Mouse (Mus musculus) hindbrain, embryonic 10.5 days (tissue): ENCODE measurements around the gene Cobll1. TPM values are rescaled to one million over a fixed set of nuclear protein-coding genes. Genes with fewer than 3 reads are reported as not detected.

Source experiments
- DNase-seq: peaks from one replicate; pipeline ENCODE4 v3.0.0-alpha.2; 2017; ENCODE audit warnings: low spot score
- H3K27ac ChIP-seq: fragments of 300-500 bp; sonication (generic); 2 replicates; pipeline ENCODE4 v1.5.1; 2016; ENCODE audit warnings: mild to moderate bottlenecking, moderate library complexity
- H3K27me3 ChIP-seq: fragments of 300-500 bp; sonication (generic); 2 replicates; pipeline ENCODE4 v1.6.1; 2016; ENCODE audit warnings: mild to moderate bottlenecking; ENCODE audit not compliant: poor library complexity, insufficient read depth, severe bottlenecking
- H3K36me3 ChIP-seq: fragments of 300-500 bp; sonication (generic); 2 replicates; pipeline ENCODE4 v1.6.1; 2016; ENCODE audit warnings: mild to moderate bottlenecking, moderate library complexity
- H3K4me1 ChIP-seq: fragments of 300-500 bp; sonication (generic); replicated peaks from 2 replicates; pipeline ENCODE4 v1.6.1; 2016; ENCODE audit warnings: mild to moderate bottlenecking
- H3K4me3 ChIP-seq: fragments of 300-500 bp; sonication (generic); 2 replicates; pipeline ENCODE4 v1.5.1; 2016; ENCODE audit warnings: mild to moderate bottlenecking, moderate library complexity
- H3K9me3 ChIP-seq: fragments of 300-500 bp; sonication (generic); 2 replicates; pipeline ENCODE4 v1.6.1; 2016; ENCODE audit warnings: mild to moderate bottlenecking, moderate library complexity
- WGBS: fragments of 180-500 bp; shearing (Covaris S2); methylation state at CpG from one replicate; pipeline ENCODE4 v1.1.7; 2016; 5-methylcytosine and 5-hydroxymethylcytosine counted together
- polyA plus RNA-seq: library from polyadenylated mRNA; unstranded; fragments of >200 nt; fragmentation: Nextera tagmentation; extraction: Ambion mirVana; gene quantifications from 2 replicates; pipeline ENCODE4 v1.2.1, GENCODE M21; 2016

Gene Cobll1
- polyA plus RNA-seq, 1 experiment from 2014 or later: 2.5 TPM

DNA sequence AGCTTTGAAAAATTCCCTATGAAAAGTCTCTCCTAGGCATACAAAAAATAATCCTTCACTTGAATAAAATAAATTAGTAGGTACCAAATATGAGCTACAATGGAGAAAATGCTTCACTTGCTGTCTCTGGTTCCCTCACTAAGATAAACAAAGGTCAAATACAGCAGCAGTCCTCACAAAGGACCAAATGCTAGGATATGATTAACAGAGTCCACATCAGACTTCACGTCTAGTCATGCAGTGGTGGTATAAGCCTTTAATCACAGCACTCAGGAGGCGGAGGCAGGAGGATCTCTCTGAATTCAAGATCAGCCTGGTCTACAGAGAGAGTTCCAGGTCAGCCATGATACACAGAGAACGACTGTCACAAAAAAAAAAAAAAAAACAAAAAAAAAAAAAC lies 27.6 kb downstream of the Cobll1 start:
- Histone ChIP-seq H3K27ac (no peak overlapping the region), H3K4me1 (no peaks in the 10 kb centered on the region), H3K36me3 (no peaks in the 10 kb centered on the region), H3K9me3 (no peaks in the 10 kb centered on the region), H3K27me3 (no peaks in the 10 kb centered on the region), H3K4me3 (no peak overlapping the region)
- DNase-seq: no peak
- 85% methylated on average over 3 of the region's 3 CpGs for WGBS

DNA sequence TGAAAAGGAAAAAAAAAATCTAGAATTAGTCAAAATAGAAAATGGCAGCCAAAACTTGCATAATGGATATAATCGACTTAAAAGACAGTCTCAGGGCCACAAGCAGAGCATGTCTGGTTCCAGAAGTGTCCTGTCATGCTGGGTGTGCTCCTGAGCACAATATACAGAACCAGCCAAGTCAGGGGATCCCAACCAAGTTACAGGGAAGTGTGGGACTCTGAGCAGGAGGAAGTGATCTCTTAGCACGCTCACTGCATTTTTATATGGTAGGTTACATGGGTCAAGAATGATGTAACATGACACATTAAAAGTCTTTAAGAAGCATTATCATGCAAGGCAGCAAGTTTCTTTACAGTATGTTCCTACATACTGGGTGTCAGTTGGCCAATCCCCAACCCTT lies 31.5 kb downstream of the Cobll1 start:
- Histone ChIP-seq H3K9me3 (no peaks in the 10 kb centered on the region), H3K27ac (no peak overlapping the region), H3K4me3 (no peak overlapping the region), H3K4me1 (no peaks in the 10 kb centered on the region), H3K27me3 (no peaks in the 10 kb centered on the region), H3K36me3 (no peaks in the 10 kb centered on the region)
- 87% methylated on average over 2 of the region's 2 CpGs for WGBS
- DNase-seq: no peak

DNA sequence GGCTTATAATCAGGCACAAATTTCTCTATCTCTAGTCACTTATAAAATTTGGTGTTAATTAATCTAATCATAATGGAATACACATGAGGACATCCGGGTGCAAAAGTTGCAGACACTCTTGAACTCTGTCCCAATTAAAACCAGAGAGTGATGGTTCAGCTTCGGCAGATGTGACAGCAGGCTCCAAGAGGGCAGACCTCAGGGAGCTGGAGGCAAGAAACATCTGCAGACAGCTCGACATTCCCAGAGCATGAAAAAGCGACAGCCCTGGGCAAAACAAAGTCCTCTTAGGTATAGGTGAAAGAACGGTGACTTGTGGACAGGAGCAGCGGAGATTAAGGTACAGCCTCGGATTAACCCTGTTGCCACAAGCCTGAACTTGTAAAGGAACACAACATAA lies 35.5 kb downstream of the Cobll1 start:
- H3K36me3 ChIP-seq: no peaks in the 10 kb centered on the region
- 69% methylated on average over 7 of the region's 7 CpGs for WGBS
- no peaks in the 10 kb centered on the region for H3K27me3 ChIP-seq
- H3K9me3 ChIP-seq: no peaks in the 10 kb centered on the region
- no peaks in the 10 kb centered on the region for H3K4me1 ChIP-seq
- no peak for DNase-seq
- no peak overlapping the region for H3K4me3 ChIP-seq
- H3K27ac ChIP-seq: no peak overlapping the region

DNA sequence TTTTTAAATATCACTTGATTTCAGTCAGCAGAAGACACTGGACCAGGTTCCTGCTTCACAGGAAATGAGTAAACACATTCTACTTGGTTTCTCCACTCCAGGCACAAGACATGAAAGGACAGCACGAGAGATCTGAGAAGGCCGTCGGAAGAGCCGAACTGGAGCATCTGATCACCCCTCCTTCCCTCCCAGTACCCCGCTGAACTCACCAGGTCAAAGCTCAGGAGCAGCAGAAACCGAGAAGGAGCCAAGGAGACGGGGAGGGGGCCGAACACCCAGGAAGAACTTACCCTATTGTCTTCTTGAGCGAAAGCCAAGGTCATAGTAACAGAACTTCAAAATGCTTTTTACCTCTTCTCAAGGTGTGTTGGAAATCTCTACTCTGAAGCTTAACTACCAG lies 39.5 kb downstream of the Cobll1 start:
- H3K4me1 ChIP-seq: no peaks in the 10 kb centered on the region
- 0 out of 2 replicates have a peak, but pooled peaks cover 5% of the 10 kb centered on the region for H3K9me3 ChIP-seq
- H3K4me3 ChIP-seq: no peak overlapping the region
- no peak for DNase-seq
- H3K36me3 ChIP-seq: no peaks in the 10 kb centered on the region
- no peaks in the 10 kb centered on the region for H3K27me3 ChIP-seq
- no peak overlapping the region for H3K27ac ChIP-seq
- 84% methylated on average over 9 of the region's 9 CpGs for WGBS

DNA sequence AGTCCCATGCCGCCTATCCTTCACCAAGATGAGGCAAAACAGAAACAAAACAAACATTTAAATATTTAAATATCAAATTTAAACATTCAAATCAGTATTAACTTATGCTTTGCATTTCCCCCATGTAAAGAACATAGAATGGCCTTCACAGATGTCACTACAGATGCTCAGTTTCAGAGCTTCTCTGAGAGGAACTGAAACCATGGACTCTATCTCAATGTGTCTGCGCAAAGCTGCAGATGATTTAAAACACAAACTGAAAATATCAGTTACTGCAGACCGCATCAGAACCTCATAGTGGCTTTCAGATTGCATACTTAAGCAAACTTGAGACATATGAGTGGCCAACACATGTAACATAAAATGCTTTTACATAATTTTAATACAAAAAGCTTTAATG lies 40.6 kb downstream of the Cobll1 start:
- Histone ChIP-seq H3K9me3 (0 out of 2 replicates have a peak, but pooled peaks cover 5% of the 10 kb centered on the region), H3K27me3 (no peaks in the 10 kb centered on the region), H3K4me1 (no peaks in the 10 kb centered on the region), H3K4me3 (no peak overlapping the region), H3K27ac (no peak overlapping the region), H3K36me3 (no peaks in the 10 kb centered on the region)
- WGBS: 94% methylated on average over 3 of the region's 3 CpGs
- no peak for DNase-seq

DNA sequence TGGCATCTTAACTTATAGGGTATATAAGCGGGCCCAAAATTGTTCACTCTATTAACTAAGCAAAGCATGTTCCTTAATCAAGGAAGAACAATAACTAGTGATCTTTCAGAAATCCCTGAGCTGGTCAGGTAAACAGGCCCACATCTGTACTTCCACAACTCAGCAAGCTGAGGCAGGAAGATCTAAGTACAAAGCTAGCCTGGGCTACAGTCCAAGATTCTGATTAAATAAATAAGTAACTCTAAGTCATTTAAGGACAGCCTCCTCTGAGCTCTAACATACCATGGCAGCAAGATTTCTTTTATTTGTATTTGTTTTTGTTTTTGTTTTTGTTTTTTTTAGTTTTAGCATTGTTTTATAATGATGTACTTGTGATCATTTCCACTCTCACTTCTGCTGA lies 42.2 kb downstream of the Cobll1 start:
- no peak for DNase-seq
- 93% methylated on average over 1 of the region's 1 CpGs for WGBS
- Histone ChIP-seq H3K36me3 (no peaks in the 10 kb centered on the region), H3K27ac (no peak overlapping the region), H3K27me3 (no peaks in the 10 kb centered on the region), H3K4me1 (no peaks in the 10 kb centered on the region), H3K9me3 (0 out of 2 replicates have a peak, but pooled peaks cover 5% of the 10 kb centered on the region), H3K4me3 (no peak overlapping the region)

DNA sequence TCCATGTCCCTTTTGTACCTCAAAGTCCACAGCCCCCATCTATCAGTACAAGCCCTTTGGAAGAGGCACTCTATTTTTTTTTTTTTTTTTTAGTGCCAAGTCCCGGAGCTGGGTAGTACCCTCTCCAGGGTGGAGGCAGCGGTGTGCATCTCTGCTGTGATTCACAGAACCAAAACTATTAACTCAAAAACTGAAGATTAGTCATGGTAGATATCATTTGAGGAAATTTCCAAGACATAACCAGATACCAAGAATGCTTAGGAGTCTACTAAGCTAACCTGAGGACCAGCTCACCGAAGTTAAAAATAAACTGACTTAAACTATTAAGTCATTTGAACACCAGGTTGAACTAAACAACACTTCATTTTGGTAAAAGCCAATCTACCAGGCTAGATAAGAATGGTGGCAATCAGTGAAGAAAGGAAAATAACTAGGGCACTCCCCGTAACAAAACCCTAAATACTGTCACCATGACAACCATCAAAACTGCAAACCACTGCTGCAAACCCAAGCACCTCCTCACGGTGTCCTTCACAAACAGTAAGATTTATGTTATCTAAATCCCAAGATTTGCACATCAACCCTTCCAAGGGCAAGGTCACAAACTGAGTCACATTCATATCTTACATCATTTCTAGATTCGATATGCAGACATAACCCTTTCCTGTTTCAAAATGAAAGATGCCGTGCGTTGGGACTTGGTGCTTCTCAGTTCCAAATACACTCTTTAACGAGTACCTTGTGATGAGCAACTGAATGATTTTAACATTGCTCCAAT lies 43.8 kb downstream of the Cobll1 start:
- 86% methylated on average over 9 of the region's 9 CpGs for WGBS
- no peaks in the 10 kb centered on the region for H3K27me3 ChIP-seq
- no peaks in the 10 kb centered on the region for H3K36me3 ChIP-seq
- no peak for DNase-seq
- H3K27ac ChIP-seq: no peak overlapping the region
- H3K4me1 ChIP-seq: no peaks in the 10 kb centered on the region
- H3K9me3 ChIP-seq: 0 out of 2 replicates have a peak, but pooled peaks cover 5% of the 10 kb centered on the region
- no peak overlapping the region for H3K4me3 ChIP-seq

DNA sequence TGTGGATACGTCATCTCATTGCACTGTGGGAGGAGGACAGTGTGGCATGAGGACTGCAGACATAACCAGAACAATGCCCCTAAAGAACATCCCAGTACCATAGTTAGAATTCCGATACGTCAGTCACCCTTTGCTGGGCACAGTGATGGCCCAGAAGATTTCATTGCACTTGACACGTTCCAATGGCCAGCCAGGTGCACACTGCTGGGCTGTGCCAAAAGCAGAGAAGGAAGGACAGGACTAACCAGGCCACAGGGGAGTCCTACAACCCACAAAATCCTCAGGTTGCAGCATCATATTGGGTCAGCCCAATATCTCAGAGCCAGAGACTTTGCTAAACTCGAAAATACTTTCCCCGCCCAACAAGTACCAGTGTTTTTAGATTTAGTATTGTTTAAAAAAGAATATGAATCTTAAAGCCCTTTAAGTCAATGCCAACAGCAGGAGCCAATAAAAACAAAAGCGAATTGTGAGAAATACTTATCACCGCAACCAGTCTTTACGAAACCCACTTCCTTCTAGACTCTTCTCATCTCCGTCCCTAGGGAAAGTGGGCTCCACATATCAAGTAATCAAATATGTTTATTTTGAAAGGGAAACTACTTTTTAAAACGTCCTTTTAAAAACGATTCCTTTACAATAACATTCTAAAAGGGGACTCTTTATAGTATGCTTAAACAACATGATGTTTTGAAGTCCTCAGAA lies 46.0 kb downstream of the Cobll1 start:
- whole genome bisulfite sequencing: 80% methylated on average over 12 of the region's 12 CpGs
- DNase-seq: no peak
- H3K36me3 ChIP-seq: no peaks in the 10 kb centered on the region
- no peaks in the 10 kb centered on the region for H3K27me3 ChIP-seq
- no peak overlapping the region for H3K27ac ChIP-seq
- no peak overlapping the region for H3K4me3 ChIP-seq
- H3K9me3 ChIP-seq: 0 out of 2 replicates have a peak, but pooled peaks cover 2% of the 10 kb centered on the region
- H3K4me1 ChIP-seq: 0 out of 2 replicates have a peak, but pooled peaks cover 5% of the 10 kb centered on the region

DNA sequence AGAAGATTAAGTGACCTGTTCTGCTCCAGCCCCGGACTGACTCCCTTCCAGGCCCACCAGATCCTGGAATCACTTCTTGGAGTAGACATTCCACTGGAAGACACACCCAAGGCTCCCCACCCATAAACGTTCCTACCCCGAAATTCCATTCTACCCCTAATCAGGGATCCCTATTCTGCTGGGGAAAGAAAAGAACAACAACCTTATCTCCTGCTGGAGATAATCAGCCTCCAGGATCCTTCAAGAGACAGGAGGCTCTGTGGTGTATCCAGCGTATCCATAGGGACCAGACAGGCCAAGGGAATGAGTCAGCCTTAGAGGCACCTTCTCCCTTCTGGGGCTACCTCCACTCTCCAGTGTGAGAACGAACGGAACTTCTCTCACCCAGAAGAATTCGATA lies 47.8 kb downstream of the Cobll1 start:
- no peaks in the 10 kb centered on the region for H3K36me3 ChIP-seq
- H3K9me3 ChIP-seq: no peaks in the 10 kb centered on the region
- H3K4me3 ChIP-seq: no peak overlapping the region
- no peak for DNase-seq
- 0 out of 2 replicates have a peak, but pooled peaks cover 5% of the 10 kb centered on the region for H3K4me1 ChIP-seq
- H3K27ac ChIP-seq: no peak overlapping the region
- H3K27me3 ChIP-seq: no peaks in the 10 kb centered on the region
- 77% methylated on average over 7 of the region's 7 CpGs for WGBS

DNA sequence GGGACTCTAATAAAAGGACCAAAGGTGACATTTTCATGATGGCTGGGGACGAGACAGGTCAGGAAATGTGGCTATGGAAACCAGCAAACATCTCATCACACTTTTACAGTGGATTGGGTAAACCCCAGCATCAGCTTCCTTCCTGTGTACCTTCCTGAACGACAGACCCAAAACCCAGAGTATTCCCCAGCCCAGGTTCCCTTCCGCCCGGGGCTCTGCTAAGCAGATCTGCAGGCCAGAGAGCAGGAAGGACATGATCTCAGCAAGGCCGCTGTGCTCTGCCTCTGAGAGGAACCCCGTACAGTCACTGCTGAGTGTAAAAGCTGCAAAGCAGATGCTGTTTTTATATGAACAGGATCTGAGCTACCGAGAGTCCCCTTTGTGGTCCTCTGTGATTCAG lies 49.9 kb downstream of the Cobll1 start:
- H3K27me3 ChIP-seq: no peaks in the 10 kb centered on the region
- H3K4me1 ChIP-seq: 0 out of 2 replicates have a peak, but pooled peaks cover 5% of the 10 kb centered on the region
- no peaks in the 10 kb centered on the region for H3K9me3 ChIP-seq
- no peak overlapping the region for H3K27ac ChIP-seq
- H3K4me3 ChIP-seq: no peak overlapping the region
- 68% methylated on average over 7 of the region's 7 CpGs for WGBS
- H3K36me3 ChIP-seq: no peaks in the 10 kb centered on the region
- DNase-seq: no peak

DNA sequence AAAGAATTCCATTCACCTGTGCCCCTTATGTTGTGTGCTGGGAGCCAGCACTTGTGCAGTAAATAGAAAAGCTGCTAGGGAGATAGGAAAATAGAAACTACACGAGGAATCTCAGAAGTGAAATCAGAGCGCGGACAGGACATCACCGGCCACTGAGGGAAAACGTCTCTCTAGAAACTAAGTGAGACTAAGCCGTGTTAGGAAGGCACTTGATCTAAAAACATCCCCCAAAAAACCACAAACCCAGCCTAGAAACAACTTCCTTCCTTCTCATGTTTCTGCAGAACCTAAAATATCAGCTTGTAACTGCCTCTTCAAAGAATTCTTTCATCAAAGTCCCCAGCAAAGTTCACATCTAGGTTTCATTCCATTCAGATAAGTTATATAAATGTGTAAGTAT lies 50.6 kb downstream of the Cobll1 start:
- DNase-seq: no peak
- no peak overlapping the region for H3K27ac ChIP-seq
- H3K36me3 ChIP-seq: no peaks in the 10 kb centered on the region
- H3K27me3 ChIP-seq: no peaks in the 10 kb centered on the region
- 79% methylated on average over 6 of the region's 6 CpGs for WGBS
- H3K4me1 ChIP-seq: 0 out of 2 replicates have a peak, but pooled peaks cover 5% of the 10 kb centered on the region
- no peak overlapping the region for H3K4me3 ChIP-seq
- H3K9me3 ChIP-seq: no peaks in the 10 kb centered on the region

DNA sequence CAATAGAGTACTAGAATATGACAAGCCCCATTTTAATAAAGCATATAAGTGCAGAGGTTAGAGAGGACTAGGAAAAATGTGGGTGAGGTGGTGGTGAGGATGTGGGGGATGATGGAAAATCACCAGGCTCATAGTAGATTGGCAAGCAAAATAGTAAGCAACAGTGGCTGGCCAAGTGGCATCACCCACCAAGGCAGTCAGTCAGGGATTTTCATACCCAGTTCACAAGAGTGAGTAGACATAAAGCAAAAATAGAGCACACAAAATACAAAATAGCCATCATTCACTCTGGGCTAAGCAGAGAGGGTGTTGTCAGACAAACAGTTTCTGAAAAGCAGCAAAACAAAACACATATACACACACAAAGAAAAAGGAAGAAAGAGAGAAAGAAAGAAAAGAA lies 51.6 kb downstream of the Cobll1 start:
- Histone ChIP-seq H3K27ac (no peak overlapping the region), H3K36me3 (no peaks in the 10 kb centered on the region), H3K9me3 (no peaks in the 10 kb centered on the region), H3K4me3 (no peak overlapping the region), H3K4me1 (peaks cover 10% of the 10 kb centered on the region), H3K27me3 (no peaks in the 10 kb centered on the region)
- no peak for DNase-seq

DNA sequence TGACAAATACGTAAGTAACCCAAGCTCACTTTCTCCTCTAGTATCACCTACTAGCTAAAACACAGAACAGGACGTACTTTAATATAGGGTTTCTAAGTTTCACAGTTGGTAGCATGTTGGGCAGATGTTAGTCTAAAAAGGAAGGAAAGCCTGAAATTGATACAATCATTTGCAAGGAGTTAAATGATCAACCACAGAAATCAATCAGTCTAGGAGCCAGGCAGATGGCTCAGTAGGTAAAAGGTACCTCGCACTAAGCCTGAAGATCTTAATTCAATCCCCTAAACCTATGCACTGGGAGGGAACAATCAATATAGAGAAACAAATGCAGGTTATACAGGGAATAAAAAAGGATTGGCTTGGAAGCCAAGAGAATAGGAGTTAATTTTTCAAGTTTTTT lies 52.0 kb downstream of the Cobll1 start:
- H3K4me1 ChIP-seq: peaks cover 14% of the 10 kb centered on the region
- 91% methylated on average over 3 of the region's 3 CpGs for WGBS
- no peaks in the 10 kb centered on the region for H3K36me3 ChIP-seq
- H3K27me3 ChIP-seq: no peaks in the 10 kb centered on the region
- DNase-seq: no peak
- H3K9me3 ChIP-seq: no peaks in the 10 kb centered on the region
- no peak overlapping the region for H3K27ac ChIP-seq
- no peak overlapping the region for H3K4me3 ChIP-seq
